Mouse (Mus musculus): ENCODE data around the gene Dnajb8.
A peak's percentile ranks its signal among the peaks of the same experiment; 100 is the strongest.

The Dnajb8 gene

DNA sequence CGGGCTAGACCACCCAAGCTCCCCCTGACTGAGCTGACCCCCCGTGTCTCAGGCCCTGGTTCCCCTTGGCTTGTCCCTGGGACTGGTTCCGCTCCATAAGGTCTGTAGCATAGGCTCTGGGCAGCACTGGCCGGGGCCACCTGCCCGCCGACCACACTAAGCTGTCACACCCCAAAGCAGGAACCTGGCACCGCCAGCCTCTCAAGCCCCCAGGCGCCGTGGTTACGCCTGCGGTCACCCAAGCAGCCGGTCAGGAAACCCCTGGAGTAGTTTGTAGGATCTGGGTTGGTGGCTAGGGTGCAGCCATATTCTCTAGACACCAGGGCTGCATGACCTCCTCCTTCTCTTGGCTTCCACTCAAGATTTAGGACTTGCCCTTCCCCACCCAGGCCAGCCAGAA, 7.2 kb downstream of the Dnajb8 start:
- no peak for DNase-seq (ENCODE audit: low spot score)

DNA sequence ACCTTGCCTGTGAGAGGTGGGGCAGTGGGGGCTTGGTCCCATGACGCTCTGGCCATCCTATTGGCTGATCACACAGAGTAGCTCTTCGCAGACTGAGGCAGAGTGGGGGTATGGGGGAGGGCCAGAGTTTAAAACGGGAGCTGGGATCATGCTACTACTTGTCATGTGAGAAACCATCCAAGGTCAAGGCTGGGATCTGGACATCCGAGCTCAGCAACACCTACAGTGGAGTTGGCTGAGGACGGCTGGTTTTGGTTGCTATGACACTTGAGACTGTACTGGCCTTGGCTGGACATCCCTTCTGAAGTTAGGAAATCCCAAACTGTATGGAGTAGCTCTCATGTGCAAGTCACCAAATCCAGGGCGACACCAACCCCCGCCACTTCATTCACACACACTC, 9.8 kb downstream of the Dnajb8 start:
- no peak for DNase-seq (ENCODE audit: low spot score)

DNA sequence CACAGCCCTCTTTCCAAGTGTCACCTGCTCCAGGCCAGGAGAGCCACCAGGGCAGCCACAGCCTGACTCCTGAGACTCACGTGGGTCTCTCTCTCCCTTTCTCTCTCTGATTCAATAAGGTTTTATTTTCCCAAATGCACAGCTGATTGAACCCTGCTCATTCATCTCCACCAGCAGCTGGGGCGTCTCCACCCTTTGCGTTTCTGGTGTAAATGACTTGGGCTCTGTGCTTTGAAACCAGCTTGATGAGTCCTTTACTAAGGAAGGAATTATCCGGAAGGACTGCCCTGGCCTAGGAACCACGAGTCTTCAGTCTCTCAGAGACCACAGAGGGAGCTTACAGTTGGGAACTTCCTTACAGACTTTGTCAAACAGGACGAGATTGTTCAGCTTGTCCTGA, 10.2 kb downstream of the Dnajb8 start:
- DNase-seq (ENCODE audit: low spot score), result no peak

DNA sequence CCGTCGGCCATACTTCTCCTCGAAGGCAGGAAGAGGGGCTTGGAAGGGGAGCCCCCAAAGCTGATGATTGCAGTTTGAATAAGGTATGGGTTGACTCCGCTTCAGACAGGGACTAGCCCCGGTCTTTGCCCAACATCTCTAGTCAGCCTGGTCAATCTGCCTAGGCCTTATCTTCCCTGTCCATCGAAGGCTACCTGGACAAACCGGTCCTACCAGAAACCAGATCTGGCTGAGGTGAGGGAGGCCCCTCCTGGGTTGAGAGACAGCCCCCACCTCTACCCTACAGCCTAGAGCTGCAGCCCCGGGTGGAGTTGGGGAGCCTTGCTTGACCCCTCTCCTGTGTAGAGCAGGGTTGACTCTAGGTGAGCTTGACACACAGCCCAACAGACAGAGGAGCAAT, 11.9 kb downstream of the Dnajb8 start:
- no peak for DNase-seq (ENCODE audit: low spot score)

DNA sequence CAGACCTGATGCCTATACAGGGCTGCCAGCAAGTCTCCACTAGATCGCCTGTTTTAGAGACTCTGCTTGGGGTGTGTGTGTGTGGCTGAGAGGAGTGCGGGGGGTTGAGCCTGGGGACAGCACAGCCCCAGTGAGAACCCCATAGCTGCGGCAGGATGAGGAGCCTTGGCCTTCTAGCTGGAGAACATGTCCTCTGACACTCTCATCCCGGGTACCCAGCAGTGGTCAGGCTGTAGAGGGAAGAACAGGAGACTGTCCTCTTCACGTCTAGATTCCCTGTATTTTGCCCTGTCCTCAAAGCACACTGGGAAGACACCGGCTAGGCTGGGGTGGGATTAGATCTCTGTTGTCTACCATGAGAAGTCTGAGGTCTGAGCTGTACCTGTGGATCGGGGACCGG, 13.4 kb downstream of the Dnajb8 start:
- no peak for DNase-seq (ENCODE audit: low spot score)

DNA sequence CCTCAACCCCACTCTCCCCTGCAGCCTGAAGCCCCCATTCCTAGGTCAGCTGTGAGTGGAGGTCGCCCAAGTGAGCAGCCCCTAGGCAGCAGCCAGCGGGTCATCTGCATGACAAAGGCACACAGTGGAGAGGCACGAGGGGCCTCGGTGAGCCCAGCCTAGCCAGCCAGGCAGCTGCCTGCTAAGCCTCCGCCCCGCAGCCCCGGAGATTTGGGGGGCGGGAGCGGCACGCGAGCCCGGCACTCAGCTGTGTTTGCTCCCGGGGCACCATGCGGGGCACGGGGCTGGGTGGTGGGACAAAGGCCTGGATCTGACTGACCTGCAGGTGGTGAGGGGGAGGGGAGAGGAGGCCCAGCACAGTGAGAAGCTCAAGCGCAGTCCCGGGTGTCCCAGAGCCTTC, 13.9 kb downstream of the Dnajb8 start:
- DNase-seq (ENCODE audit: low spot score), result no peak

DNA sequence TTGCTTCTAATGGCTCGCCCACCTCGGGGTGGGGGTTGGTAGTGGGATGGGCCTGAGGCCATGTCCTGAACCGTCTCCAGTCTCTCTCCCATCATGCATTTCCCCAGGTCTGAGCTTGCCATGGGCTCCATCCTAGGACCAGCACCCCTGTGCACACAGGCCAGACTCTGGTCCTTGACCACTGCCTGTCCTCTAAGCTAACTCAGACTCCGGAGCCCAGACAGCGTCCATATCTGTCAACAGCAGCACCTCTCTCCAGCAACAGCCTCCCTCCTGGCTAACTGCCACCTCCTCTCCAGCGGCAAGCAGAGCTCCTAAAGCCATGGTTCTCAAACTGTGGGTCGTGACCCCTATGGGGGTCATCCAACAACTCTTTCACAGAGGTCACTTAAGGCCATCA, 14.4 kb downstream of the Dnajb8 start:
- no peak for DNase-seq (ENCODE audit: low spot score)

DNA sequence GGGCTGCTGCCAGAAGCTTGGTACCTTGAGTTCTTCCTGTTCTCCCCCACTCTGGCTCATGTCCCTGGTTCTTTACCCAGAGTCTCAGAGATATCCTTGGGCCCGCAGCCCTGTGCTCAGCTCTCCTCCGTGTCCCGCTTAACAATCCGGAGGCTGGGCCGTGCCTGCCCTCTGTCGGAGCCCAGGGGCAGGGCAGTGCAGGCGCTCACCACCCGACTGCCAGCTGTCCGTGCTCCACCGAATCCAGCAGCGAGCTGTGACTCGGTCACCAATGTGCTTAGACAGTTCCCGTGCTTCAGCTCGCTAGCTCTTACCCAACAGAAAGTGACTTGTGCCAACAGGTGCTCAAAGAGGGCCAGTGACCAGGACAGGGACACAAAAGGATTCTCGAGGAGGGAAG, 20.5 kb downstream of the Dnajb8 start:
- peak; percentile 22 for DNase-seq (ENCODE audit: low spot score)

DNA sequence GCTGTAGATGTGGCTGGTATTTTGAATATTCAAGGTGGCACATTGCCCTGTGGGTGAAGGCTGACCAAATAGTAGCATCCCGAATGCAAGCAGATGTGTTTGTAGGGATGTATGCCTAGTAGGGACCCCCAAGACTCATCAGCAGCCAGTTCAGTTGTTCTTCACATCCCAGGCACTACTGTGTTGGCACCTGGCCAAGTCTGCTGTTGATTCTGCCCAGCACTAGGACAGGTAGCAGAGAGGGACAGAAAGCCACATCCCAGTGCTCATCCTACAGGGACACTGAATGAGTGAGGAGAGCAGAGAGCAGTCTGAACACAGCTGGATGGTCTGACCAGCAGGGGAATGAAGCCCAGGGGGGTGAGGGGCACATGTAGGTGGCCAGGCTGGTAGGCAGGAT, 27.2 kb downstream of the Dnajb8 start:
- DNase-seq (ENCODE audit: low spot score), result no peak

DNA sequence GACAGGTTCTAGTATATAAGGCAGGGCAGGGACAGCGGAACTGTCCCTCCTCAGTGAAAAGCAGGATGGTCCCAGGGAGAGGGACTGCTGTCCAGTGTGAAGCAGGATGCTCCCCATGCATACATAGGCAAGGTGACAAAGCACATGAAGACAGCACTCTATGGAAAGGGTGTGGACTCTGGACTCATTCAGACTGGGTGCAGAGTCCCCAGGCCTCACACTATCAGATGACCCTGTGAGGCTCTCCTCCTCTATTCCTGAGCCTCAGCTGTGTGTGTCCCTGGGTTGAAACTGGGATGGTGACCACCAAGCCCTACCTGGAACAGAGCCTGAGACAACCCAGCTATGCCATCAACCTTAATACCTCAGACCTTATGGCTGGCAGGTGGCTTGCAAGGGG, 29.3 kb downstream of the Dnajb8 start:
- DNase-seq (ENCODE audit: low spot score), result no peak

DNA sequence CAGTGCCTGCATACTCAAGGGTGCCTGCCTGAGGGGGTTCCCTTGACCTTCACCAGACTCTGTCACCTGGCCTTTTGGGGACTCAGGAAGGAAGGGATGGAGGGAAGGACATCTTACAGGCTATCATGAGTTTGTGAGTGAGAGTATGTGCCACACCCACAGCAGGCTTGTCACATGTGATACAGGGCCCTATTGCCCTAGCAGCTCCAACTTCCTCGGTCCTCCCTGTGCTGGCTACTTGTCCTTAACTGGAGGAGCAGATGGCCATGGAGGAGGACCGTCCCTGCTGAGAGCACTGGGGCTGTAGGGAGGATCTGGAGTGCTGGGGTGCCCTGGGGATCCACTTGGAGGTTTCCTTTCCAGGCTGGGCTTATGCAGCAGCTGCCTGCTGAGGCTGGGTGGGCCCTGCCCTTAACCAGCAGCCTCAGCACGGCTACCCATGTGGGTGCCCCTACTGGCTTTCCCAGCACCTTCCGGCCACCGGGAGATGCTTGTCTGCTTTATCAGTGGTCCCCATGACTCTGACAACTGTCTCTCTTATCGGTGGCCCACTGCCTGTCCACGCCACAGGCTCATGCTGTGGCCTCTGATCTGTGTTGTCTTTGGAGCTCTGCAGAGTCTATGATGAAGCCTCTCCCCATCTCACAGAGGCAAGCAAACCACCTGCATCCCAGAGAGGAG, 29.9 kb downstream of the Dnajb8 start:
- DNase-seq (ENCODE audit: low spot score), result no peak

DNA sequence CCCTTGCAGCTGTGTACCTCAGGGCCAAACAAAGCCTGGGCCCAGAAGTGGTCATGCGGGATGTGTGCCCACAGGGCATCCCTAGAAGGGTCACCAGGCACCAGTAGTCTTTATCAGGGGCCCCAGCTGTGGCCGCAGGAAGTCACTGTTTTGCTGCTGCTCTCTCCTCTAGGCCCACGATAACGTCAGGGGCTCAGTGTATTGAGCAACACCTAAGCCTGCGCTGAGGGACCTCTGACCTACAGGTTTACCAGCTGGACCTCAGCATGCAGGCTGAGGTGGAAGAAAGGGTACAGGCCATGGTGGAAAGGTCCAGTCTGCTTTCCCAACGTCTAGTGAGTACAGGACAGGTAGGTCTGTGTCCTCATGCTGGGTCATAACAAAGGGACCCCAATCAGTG, 32.0 kb downstream of the Dnajb8 start:
- no peak for DNase-seq (ENCODE audit: low spot score)

DNA sequence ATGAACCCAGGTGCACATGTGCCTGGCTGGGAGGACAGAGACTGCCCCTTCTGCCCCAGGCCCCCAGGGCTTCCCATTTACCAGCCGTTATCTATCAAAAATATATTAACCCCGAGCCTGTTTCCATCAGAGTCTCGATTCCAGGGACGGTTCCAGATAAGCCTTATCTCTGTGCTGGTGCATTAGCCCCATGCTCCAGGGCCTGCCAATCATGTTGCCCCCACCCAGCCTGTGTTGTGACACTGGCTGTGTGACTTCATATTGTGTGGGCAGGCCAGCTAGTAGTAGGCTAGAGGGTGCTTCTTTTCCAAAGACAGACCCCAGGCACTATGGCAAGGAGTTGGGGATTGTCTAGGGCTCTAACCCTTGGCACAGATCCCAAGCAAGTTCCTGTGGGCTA, 33.4 kb downstream of the Dnajb8 start:
- no peak for DNase-seq (ENCODE audit: low spot score)

DNA sequence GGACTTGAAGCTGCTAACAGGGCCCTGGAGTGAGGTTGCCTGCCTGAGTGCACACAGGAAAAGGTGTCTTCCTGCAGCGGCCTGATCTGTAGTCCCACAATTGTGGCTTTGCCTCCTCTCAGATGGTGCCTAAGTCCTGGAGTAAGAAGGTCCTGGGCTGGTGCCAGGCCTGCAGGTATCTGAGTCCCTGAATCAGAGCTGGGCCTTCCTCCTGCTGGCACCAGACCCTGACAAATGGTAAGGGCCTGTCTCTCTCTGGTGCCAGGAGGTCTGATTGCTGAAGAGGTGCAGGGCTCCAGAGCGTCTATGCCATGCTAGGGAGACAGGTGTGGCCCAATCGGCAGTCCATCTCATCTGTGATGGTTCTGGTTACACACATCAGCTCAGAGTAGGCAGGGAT, 37.6 kb downstream of the Dnajb8 start:
- no peak for DNase-seq (ENCODE audit: low spot score)

DNA sequence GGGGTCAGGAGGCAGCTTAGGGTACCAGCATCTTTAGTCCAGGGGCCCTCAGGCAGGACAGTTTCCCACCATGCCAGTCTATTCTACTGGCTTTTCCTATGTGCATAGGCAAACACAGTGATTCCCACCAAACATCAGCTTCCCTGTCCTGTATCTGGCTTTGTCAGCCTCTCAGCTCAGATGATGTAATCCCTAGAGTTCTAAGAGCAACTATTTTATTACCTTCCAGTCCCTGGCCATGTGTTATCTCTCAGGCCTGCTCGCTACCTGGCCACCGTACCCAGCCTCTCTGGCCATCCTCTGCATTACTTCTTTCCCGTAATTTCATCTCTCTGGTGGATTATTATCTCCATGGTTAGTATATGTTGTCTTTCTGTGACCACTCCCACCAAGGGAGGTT, 38.6 kb downstream of the Dnajb8 start:
- no peak for DNase-seq (ENCODE audit: low spot score)

DNA sequence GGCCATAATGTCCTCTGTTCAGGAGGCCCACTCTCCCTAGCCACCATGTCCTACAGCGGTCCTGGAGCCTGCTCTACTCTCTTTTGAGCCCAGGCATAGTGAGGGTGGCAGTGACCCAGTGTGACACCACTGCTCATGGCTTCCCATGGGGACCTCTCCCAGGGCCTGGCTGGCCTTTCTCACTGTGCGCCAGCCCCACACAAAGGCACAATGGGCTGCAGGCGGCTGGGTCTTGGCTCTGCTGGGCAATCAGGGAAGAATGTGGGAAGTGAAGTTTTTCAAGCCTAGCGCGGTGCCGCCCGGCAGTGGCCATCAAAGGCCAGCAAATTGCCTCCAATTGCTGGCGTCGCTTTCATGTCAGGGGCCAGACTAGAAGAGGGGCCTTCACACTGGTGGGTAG, 40.1 kb downstream of the Dnajb8 start:
- no peak for DNase-seq (ENCODE audit: low spot score)

DNA sequence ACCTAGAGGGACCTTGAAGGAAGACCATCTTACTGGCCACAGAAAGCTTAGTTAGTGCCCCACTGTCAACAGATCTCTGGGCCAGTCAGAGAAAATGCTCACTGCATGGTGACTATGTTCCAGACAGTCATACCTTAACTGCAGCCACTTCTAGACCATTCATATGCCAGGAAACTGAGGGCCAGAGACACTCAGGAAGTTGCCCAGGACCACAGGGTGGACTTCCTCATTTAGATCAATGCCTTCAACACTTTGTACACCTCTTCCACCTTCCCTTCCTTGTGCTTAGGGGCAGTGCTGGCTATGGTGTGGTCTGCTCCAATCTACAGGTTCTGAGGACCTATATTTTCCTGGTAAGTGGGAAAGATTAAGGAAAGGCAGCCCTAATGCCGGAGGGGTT, 43.3 kb downstream of the Dnajb8 start:
- no peak for DNase-seq (ENCODE audit: low spot score)

DNA sequence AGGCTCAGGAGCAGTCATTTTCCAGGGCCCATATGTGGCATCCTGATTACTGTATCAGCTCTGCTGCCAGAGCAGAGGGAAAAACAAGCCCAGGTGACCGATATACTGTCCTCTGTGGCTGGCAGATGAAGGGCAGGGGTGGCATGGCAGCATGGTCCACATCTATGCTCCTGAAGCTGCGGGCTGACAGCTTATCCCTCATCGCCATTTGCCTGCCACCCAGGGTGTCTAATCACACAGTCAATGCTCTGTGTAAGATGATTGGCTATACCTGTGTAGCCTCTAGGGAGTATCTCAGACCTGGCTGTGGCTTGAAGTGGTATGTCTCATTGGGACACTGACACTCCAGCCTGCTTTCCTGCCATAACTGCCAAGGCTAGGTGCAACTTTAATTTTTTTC, 44.0 kb downstream of the Dnajb8 start:
- no peak for DNase-seq (ENCODE audit: low spot score)

DNA sequence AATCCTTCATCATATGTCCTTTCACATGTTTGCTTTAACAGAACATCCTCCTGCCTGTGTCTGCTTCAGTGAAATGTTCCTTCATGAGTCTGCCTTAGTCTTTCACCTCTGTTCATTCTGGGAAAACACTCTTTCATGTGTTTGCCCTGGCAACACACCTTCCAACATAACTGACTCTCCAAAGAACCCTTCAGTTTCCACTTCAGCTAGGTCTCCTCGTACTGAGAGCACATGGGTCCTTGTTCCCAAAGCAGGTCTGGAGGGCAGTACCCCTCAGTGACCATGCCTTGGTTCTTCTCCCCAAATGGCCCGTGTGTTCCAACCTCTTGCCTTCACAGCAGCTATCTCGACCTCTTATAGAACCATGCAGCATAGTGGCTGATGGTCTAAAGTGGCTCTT, 45.0 kb downstream of the Dnajb8 start:
- no peak for DNase-seq (ENCODE audit: low spot score)

DNA sequence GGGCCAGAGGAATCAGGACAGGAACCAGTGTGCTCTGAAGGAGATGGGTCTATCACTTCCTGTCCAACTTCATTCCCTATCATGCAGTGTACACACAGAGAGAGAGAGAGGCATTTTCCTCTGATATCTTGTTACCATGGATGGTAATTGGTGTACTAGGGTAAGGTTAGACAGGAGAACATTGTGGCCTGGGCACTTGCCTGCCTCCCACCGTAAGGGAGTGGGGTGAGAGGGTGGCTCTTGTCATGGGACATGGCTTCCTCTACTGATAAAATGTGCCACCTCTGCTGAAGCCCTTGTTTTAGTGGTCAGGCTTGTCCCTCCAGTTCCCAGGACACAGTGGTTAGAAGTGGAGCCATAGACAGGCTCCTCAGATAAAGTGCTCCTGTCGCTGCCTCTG, 45.9 kb downstream of the Dnajb8 start:
- no peak for DNase-seq (ENCODE audit: low spot score)

DNA sequence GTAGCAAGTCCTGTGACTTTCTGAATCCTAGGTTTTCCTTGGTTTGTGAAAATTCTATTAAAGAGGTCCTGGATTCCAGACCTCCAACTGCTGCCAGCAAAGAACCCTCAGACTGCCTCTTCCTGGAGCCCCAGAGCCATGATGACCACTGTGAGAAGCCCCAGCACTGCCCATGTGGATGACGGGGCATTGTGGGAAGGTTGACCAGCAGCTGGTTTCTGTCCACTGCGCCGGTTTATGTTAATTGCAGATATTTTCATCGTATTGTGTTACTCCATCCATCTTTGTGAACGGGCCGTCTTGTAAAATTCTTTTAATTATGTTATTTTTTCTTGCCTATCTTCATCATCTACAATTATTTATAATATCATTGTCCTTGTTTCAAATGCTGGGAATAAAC, 52.6 kb downstream of the Dnajb8 start:
- no peak for DNase-seq (ENCODE audit: low spot score)

DNA sequence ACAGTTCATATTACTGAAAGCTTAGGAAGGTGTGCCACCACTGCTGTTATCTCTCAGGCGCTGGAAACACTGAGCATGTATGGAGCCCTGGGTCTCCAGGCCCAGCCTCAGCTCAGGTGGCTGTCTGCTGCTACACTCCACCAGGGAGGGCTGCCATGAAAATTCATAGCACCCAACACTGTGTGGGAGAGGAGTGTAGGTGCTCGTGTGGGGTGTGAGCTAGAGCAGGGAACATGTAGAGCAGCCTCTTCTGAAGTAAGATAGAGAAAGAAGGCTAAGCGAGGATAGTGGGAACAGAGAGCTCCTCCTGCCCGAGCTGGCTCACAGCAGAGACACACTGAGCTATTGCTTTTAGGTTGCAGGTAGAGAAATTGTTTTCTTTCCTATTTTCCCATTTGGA, 54.2 kb downstream of the Dnajb8 start:
- no peak for DNase-seq (ENCODE audit: low spot score)

DNA sequence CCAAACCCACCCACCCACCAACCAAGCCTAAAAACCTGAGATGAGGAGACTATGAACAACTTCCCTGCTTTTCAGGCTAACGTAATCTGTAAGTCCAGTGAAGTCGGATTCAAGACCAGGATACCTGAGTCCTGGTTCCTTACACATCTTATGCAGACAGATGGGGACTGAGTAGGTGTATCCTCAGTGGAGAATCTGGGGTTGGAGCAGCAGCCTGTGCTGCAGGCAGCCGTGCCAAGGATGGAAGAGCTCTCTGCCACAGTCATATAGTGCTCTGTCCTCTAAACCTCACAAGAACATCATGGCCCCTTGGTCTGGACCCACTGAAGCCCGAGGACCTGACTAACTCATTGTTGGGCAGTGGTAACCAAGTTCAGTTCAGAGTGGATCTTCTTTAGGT, 55.2 kb downstream of the Dnajb8 start:
- DNase-seq (ENCODE audit: low spot score), result no peak

DNA sequence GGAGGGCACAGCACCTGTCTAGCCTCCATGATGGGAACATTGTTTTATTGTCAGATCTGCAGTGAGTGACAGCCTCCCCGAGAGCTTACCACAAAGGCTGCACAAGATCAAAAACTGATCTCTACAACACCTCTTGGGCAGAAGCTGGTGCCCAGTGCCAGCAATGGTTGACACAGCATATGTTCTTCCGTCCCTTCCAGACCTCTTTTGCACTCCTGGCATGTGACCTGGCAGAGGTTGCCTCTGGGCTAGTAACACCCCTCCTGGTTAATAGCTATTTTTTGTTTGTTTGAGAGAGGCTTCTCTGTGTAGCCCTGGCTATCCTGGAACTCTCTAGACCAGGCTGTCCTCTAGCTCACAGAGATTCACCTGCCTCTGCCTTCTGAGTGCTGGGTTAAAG, 56.1 kb downstream of the Dnajb8 start:
- DNase-seq (ENCODE audit: low spot score), result no peak
